Mouse (Mus musculus) liver, embryonic 13.5 days (tissue): ENCODE measurements around the gene Apol6. TPM values are rescaled to one million over a fixed set of nuclear protein-coding genes. Genes with fewer than 3 reads are reported as not detected.

ENCODE experiments used
- ATAC-seq: fragments of 200-750 bp; cut with Nextera tagmentation; 2 replicates; pipeline ENCODE4 v1.8.0; 2017; ENCODE audit warnings: low read depth, mild to moderate bottlenecking, moderate number of reproducible peaks, moderate library complexity
- DNase-seq: peaks from one replicate; pipeline ENCODE4 v3.0.0; 2022
- H3K27ac ChIP-seq: fragments of 300-500 bp; sonication (generic); 2 replicates; pipeline ENCODE4 v1.5.1; 2015; ENCODE audit warnings: moderate library complexity, mild to moderate bottlenecking, inconsistent platforms
- H3K27me3 ChIP-seq: fragments of 300-500 bp; sonication (generic); 2 replicates; pipeline ENCODE4 v1.6.1; 2015; ENCODE audit warnings: mild to moderate bottlenecking, inconsistent platforms
- H3K36me3 ChIP-seq: fragments of 300-500 bp; sonication (generic); 2 replicates; pipeline ENCODE4 v1.6.1; 2015; ENCODE audit warnings: mild to moderate bottlenecking, inconsistent platforms
- H3K4me1 ChIP-seq: fragments of 300-500 bp; sonication (generic); replicated peaks from 2 replicates; pipeline ENCODE4 v1.6.1; 2015; ENCODE audit warnings: inconsistent platforms
- H3K4me2 ChIP-seq: fragments of 300-500 bp; sonication (generic); 2 replicates; pipeline ENCODE4 v1.6.1; 2015; ENCODE audit warnings: inconsistent platforms, mild to moderate bottlenecking, moderate library complexity
- H3K4me3 ChIP-seq: fragments of 300-500 bp; sonication (generic); replicated peaks from 2 replicates; pipeline ENCODE4 v1.5.1; 2015; ENCODE audit warnings: mild to moderate bottlenecking, inconsistent platforms
- H3K9ac ChIP-seq: fragments of 300-500 bp; sonication (generic); 2 replicates; pipeline ENCODE4 v1.6.1; 2015; ENCODE audit warnings: mild to moderate bottlenecking, inconsistent platforms
- H3K9me3 ChIP-seq: fragments of 300-500 bp; sonication (generic); replicated peaks from 2 replicates; pipeline ENCODE4 v1.6.1; 2016; ENCODE audit warnings: inconsistent platforms
- WGBS: fragments of 180-500 bp; shearing (Covaris S2); methylation state at CpG from one replicate; pipeline ENCODE4 v1.1.7; 2015; ENCODE audit not compliant: insufficient replicate concordance; 5-methylcytosine and 5-hydroxymethylcytosine counted together
- polyA plus RNA-seq: library from polyadenylated mRNA; unstranded; fragments of >200 nt; fragmentation: Nextera tagmentation; extraction: Ambion mirVana; gene quantifications from 2 replicates; pipeline ENCODE4 v1.2.1, GENCODE M21; 2015

The Apol6 gene
- polyA plus RNA-seq, 1 experiment from 2014 or later, result 0.36 TPM

DNA sequence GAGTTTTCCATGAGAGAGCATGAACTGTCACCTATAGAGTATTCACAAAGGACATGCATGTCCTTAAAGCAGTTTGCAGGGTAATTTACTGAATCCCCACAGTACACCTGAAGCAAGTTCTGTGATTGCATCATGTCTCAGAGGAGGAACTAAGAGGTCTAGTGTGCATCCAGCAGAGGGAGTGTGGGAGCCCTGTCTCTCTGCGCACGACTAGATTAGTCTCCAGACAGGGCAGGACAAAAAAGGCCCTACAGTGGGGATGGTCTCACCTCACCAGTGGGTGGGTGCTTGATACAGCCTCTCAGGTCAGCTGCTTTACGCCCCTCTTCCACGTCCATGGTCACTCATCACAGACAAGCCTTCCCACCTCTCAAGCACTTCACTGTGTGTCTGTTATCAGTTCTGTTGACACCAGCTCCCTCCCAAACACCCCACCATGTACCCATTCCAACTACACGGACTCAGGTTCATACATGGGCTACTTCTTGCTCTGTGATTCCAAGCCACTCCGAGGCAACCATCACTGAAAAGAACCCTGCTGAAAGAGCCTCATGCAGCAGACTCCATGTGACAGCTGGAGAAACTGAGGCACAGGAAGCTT, 25.7 kb upstream of the Apol6 start:
- ATAC-seq (no peak), DNase-seq (no peak)
- Histone ChIP-seq H3K4me3 (no peak overlapping the region), H3K9ac (no peak overlapping the region), H3K9me3 (no peaks in the 10 kb centered on the region), H3K27me3 (no peaks in the 10 kb centered on the region), H3K27ac (no peak overlapping the region), H3K36me3 (no peaks in the 10 kb centered on the region), H3K4me2 (no peak overlapping the region), H3K4me1 (no peaks in the 10 kb centered on the region)
- 46% methylated on average over 6 of the region's 6 CpGs for WGBS

DNA sequence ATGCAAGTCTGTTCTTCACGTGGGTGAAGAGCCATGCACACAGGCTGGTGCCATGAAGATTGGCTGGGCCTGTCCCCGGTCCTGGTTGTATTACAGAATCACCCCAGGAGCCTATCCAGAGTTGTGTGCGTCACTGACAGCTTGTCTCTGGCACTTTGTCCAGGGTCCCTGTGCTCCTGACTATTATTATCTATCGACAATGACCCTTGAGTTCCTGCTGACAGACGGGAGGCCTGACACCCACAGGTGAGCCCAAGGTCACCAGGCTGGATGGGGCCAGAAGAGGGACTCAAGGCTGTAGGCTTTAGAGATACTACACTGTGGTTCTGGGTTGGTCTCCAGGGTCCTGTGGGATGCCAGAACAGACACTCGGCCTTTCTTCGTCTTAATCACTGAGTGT, 25.0 kb upstream of the Apol6 start:
- 60% methylated on average over 7 of the region's 7 CpGs for WGBS
- no peaks in the 10 kb centered on the region for H3K4me1 ChIP-seq
- DNase-seq (no peak), ATAC-seq (no peak)
- no peaks in the 10 kb centered on the region for H3K27me3 ChIP-seq
- no peak overlapping the region for H3K4me3 ChIP-seq
- H3K9me3 ChIP-seq, result no peaks in the 10 kb centered on the region
- no peak overlapping the region for H3K4me2 ChIP-seq
- no peak overlapping the region for H3K9ac ChIP-seq
- no peaks in the 10 kb centered on the region for H3K36me3 ChIP-seq
- H3K27ac ChIP-seq, result no peak overlapping the region

DNA sequence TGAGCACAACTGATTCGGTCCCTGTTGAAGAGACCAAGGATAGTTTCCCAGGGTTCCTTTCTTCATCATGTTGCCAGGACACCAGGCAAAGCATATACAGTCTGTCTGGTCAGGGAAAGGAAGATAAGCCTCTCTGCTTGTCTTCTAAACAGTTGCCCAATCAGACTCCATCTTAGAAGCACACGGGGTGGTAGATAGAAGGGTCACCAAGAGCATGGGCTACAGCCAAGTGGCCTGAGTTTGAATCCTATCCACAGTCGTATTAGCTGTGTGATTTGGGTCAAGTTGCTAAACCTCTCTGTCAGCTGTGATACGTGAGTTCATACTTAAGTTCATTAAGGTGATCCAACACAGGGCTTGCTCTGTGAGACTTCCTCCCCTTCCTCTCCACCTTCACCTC, 24.4 kb upstream of the Apol6 start:
- Histone ChIP-seq H3K9ac (no peak overlapping the region), H3K27ac (no peak overlapping the region), H3K9me3 (no peaks in the 10 kb centered on the region), H3K4me1 (no peaks in the 10 kb centered on the region), H3K4me3 (no peak overlapping the region), H3K27me3 (no peaks in the 10 kb centered on the region), H3K4me2 (no peak overlapping the region), H3K36me3 (no peaks in the 10 kb centered on the region)
- ATAC-seq, result no peak
- 53% methylated on average over 4 of the region's 4 CpGs for WGBS
- DNase-seq, result no peak

DNA sequence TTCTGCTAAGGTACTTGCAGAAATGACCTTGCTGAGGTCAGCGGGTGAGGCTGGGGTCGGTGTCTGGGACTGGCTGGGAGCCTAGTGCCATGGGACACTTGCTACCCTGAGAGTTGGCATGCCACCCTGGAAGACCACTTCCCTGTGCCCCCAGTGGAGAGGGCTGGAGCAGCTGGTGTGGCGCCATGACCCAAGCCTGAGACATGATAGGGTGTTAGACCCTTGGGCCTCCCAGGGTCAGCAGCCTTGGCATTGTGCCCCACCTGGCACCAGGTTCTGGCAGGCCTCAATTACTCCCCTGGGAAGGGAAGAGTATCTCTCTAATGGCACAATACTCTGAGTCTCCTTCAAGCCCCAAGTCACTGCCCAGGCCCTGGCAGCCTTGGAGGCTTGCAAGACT, 23.5 kb upstream of the Apol6 start:
- DNase-seq (no peak), ATAC-seq (no peak)
- WGBS, result 71% methylated on average over 3 of the region's 3 CpGs
- Histone ChIP-seq H3K4me1 (no peaks in the 10 kb centered on the region), H3K27ac (no peak overlapping the region), H3K36me3 (no peaks in the 10 kb centered on the region), H3K27me3 (no peaks in the 10 kb centered on the region), H3K9me3 (no peaks in the 10 kb centered on the region), H3K9ac (no peak overlapping the region), H3K4me3 (no peak overlapping the region), H3K4me2 (no peak overlapping the region)

DNA sequence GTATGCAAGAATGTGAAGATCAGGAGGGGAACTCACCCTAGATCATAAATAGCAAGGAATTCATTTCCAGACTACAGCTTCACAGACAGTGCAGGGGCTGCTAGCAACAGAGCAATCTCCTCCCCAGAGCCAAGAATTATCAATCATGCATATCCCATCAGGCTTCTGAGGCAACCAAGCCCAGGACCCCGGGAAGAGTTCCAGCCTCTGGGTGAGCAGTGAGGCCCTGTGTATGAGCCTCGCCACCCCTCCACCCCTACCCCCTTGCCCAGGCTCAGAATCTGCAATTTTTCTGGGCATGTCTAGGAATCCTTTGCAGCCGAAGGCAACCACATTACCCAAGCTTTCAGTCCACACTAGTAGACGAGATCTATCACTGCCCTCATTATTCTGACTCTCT, 22.7 kb upstream of the Apol6 start:
- Histone ChIP-seq H3K9ac (no peak overlapping the region), H3K4me2 (no peak overlapping the region), H3K36me3 (no peaks in the 10 kb centered on the region), H3K4me1 (no peaks in the 10 kb centered on the region), H3K4me3 (no peak overlapping the region), H3K9me3 (no peaks in the 10 kb centered on the region), H3K27me3 (no peaks in the 10 kb centered on the region), H3K27ac (no peak overlapping the region)
- ATAC-seq, result no peak
- no peak for DNase-seq
- 55% methylated on average over 4 of the region's 4 CpGs for WGBS

DNA sequence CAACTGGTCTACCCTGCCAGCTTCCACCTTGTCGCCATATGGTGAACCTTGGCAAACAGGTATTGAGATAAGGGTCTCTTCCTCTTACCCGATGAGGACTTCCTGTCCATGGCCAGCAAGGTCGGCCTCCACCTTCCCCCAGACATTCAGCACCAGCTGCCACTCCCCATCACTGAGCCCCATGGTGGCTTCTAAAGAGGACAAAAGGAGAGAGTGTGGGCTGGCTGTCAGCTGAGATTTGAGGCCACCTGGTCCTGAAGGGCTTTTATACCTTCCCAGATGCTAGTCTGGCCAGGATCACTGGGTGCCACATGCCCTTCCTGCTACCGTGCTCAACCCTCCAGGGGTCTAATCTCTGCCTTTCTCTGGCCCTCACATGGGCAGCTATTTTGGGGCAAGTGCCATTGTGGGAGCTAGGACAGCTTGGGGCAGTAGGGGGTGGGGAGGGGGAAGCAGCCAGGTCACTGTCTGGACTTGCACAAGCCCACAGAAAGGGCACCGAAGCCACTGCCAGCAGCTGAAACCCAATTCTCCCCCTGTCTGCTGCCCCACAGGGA, 22.1 kb upstream of the Apol6 start:
- H3K27ac ChIP-seq, result no peak overlapping the region
- no peak overlapping the region for H3K9ac ChIP-seq
- no peaks in the 10 kb centered on the region for H3K27me3 ChIP-seq
- H3K4me2 ChIP-seq, result no peak overlapping the region
- no peaks in the 10 kb centered on the region for H3K4me1 ChIP-seq
- H3K36me3 ChIP-seq, result no peaks in the 10 kb centered on the region
- no peak for DNase-seq
- no peaks in the 10 kb centered on the region for H3K9me3 ChIP-seq
- no peak for ATAC-seq
- no peak overlapping the region for H3K4me3 ChIP-seq
- 43% methylated on average over 5 of the region's 5 CpGs for WGBS

DNA sequence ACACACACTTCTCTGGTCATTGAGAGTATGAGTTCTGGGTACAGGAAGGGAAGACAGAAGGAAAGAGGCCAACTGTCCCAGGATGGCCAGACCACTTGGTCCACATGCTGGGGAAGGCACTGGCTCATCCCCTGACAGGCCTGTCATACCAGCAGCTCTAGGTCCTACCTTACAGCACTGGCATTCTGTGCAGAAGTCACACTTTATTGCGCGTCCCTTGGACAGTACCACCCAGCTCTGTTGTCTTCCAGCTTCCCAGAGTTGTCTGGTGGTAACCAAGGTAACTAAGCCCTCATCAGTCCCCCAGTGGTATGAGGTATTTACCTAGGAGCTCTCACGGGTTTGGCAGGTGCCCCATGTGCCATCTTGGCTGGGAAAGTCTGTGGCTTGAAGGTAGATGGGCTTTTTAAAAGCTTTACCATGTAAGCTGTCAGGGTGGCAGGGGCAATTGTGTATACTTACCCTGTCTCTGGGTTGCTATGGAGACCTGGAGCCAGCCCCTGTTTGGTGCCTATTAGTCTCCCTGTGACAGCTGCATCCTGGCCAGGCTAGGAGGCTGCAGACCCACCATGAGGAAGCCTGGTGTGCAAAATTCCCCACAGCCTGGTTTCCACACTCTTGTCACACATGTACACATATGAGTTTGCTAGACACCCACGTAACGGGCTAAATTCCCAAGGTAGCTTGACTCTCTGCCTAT, 18.5 kb upstream of the Apol6 start:
- H3K9me3 ChIP-seq, result no peaks in the 10 kb centered on the region
- H3K4me2 ChIP-seq, result no peak overlapping the region
- DNase-seq, result no peak
- H3K4me3 ChIP-seq, result no peak overlapping the region
- no peak overlapping the region for H3K9ac ChIP-seq
- WGBS, result 63% methylated on average over 5 of the region's 5 CpGs
- no peaks in the 10 kb centered on the region for H3K4me1 ChIP-seq
- ATAC-seq, result no peak
- no peak overlapping the region for H3K27ac ChIP-seq
- no peaks in the 10 kb centered on the region for H3K27me3 ChIP-seq
- no peaks in the 10 kb centered on the region for H3K36me3 ChIP-seq

DNA sequence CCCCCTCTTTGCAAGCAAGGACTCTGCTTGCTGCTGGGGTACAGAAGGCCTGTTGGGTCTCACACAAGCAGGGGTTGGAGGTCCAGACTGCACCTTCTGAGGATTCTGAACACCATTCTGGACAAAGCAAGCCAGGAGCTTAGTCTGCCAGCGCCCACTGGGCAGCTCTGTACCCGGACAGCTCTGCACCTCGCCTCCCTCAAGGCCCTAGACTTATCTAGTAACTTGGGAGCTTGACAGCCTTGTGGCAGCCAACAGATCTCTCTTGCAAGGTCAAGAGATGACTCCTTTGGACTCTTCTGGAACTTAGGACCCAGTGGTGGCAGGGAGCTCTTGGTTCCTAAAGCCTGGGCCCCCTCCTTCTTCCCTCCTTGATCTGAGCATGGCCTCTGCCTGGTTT, 17.4 kb upstream of the Apol6 start:
- Histone ChIP-seq H3K9ac (no peak overlapping the region), H3K27me3 (no peaks in the 10 kb centered on the region), H3K4me2 (no peak overlapping the region), H3K27ac (no peak overlapping the region), H3K4me1 (no peaks in the 10 kb centered on the region), H3K4me3 (no peak overlapping the region), H3K9me3 (no peaks in the 10 kb centered on the region), H3K36me3 (no peaks in the 10 kb centered on the region)
- no peak for DNase-seq
- no peak for ATAC-seq
- 64% methylated on average over 3 of the region's 3 CpGs for WGBS

DNA sequence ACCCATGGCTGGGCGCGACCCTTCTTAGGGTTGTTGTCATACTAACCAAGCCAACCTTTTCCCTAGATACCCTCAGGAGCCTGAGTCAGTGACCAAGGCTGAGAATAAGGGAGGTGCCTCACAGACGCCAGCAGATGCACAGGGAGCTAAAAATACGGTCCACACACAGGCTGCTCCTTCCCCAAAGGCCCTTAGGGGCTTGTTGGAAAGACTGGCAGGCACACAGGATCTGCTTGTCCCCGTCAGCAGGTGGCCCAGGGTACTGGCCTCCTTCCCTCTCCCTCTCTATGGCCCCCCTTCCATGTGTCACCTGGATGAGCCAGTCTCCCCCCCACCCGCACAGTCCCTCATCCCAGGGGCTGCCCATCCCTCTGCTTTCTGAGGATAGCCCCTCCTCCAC, 16.9 kb upstream of the Apol6 start:
- no peak overlapping the region for H3K4me2 ChIP-seq
- WGBS, result 59% methylated on average over 6 of the region's 6 CpGs
- H3K36me3 ChIP-seq, result no peaks in the 10 kb centered on the region
- H3K27ac ChIP-seq, result no peak overlapping the region
- H3K9ac ChIP-seq, result no peak overlapping the region
- no peak for DNase-seq
- peaks cover 2% of the 10 kb centered on the region; the same call in 1 of the 2 replicates for H3K27me3 ChIP-seq
- H3K4me3 ChIP-seq, result no peak overlapping the region
- no peak for ATAC-seq
- H3K9me3 ChIP-seq, result no peaks in the 10 kb centered on the region
- H3K4me1 ChIP-seq, result no peaks in the 10 kb centered on the region

DNA sequence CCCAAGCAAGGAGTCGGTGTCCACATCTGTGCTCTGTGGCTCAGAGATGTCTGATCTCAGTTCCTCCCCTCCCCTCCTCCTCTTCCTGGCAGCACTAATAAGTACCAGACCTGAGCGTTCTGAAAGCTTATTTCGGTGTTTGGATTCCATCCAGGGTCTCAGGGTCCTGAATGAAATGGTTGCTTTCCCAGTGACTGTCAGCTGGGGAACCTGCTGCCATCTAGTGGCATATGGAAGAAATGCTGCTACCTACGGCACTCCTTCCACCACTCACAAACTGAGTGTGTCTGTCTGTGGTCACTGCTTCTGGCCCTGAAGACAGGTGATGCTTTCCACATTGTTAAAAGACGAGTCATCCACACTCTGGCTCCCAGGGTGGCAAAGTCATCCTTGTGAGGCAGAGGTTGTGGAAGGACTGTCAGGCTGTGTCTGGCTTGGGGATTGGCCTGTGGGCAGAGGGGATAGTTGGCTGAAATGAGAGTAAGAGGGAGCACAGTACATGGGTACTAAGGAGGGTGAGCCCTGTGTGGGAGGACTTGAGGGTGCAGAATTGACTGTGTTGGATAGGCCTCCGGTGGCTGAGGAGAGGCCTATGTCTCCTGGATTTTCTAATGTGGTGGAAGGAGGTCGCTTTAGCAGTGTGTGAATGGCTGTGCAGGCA, 15.1 kb upstream of the Apol6 start:
- H3K4me2 ChIP-seq, result no peak overlapping the region
- H3K36me3 ChIP-seq, result no peaks in the 10 kb centered on the region
- H3K9me3 ChIP-seq, result no peaks in the 10 kb centered on the region
- ATAC-seq (no peak), DNase-seq (no peak)
- H3K4me1 ChIP-seq, result no peaks in the 10 kb centered on the region
- H3K27me3 ChIP-seq, result peaks cover 5% of the 10 kb centered on the region
- 30% methylated on average over 7 of the region's 7 CpGs for WGBS
- H3K4me3 ChIP-seq, result no peak overlapping the region
- H3K27ac ChIP-seq, result no peak overlapping the region
- no peak overlapping the region for H3K9ac ChIP-seq

DNA sequence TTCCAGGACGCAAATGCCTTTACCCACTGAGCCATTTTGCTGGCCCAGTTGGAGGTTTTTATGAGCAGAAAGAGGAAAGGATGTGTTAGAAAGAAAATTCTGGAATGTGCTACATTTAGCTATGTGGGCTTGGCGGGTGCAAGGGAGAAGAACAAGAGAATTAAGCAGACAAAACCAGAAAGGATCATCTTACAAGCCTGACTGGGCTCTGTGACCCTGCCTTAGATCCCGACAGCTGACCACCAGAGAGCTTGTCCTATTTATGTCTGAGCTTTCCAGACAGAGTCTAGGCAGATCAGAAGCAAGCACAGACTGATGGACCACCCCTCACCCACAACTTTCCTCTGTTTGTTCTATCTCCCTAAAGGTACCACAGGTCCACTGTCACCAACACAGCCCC, 13.3 kb upstream of the Apol6 start:
- WGBS, result 53% methylated on average over 3 of the region's 3 CpGs
- no peak overlapping the region for H3K4me3 ChIP-seq
- H3K27ac ChIP-seq, result no peak overlapping the region
- no peak overlapping the region for H3K9ac ChIP-seq
- no peak overlapping the region for H3K4me2 ChIP-seq
- peaks cover 5% of the 10 kb centered on the region for H3K27me3 ChIP-seq
- H3K9me3 ChIP-seq, result no peaks in the 10 kb centered on the region
- H3K36me3 ChIP-seq, result no peaks in the 10 kb centered on the region
- DNase-seq, result no peak
- H3K4me1 ChIP-seq, result peaks cover 11% of the 10 kb centered on the region
- no peak for ATAC-seq
